Mouse (Mus musculus) lung, adult 2 months (tissue): Measurements from ENCODE around the gene Ttc22. TPM values are rescaled to one million over a fixed set of nuclear protein-coding genes. Genes with fewer than 3 reads are reported as not detected.

Experiments
- DNase-seq: peaks from one replicate; pipeline ENCODE4 v3.0.0; 2022
- H3K4me1 ChIP-seq: fragments of 200-500 bp; 2 replicates; pipeline ENCODE4 v1.6.1; 2011; ENCODE audit warnings: low read length; ENCODE audit not compliant: control insufficient read depth, insufficient read depth
- H3K4me3 ChIP-seq: fragments of 200-500 bp; replicated peaks from 2 replicates; pipeline ENCODE3; 2011; ENCODE audit warnings: low read depth, mild to moderate bottlenecking, control low read depth, low read length; ENCODE audit errors: extremely low read depth
- CTCF ChIP-seq: fragments of 200-500 bp; IDR thresholded peaks from 2 replicates; pipeline ENCODE4 v1.5.1; 2011; ENCODE audit warnings: mild to moderate bottlenecking, low read length, control low read depth; ENCODE audit not compliant: insufficient read depth
- POLR2A ChIP-seq: fragments of 200-500 bp; IDR thresholded peaks from 2 replicates; pipeline ENCODE4 v1.6.1; 2011; ENCODE audit warnings: low read depth, mild to moderate bottlenecking, control low read depth, low read length, borderline replicate concordance; ENCODE audit errors: extremely low read depth
- WGBS: fragments of 180-500 bp; shearing (Covaris S2); methylation state at CpG from one replicate; pipeline ENCODE4 v1.1.7; 2018; 5-methylcytosine and 5-hydroxymethylcytosine counted together
- polyA plus RNA-seq: library from polyadenylated mRNA; depleted of rRNA; stranded (reverse); fragments of >200 nt; gene quantifications from 2 replicates; pipeline ENCODE4 v1.2.3, GENCODE M21; 2012

Ttc22 gene
- polyA plus RNA-seq, 1 experiment: 8.2 TPM

- Histone ChIP-seq H3K4me1 (0 out of 2 replicates have a peak, but pooled peaks cover 3% of the 10 kb centered on the region), H3K4me3 (no peak overlapping the region)
- no peak for DNase-seq
- WGBS: 71% methylated on average over 9 of the region's 9 CpGs
- TF ChIP-seq POLR2A: no peak
- TF ChIP-seq CTCF: no peak
Measured at GRCm38 (mm10) chr4:106590871-106591270, 31.4 kb upstream of the Ttc22 start.

GRCm38 (mm10) chr4:106593636-106594035, 28.6 kb upstream of the Ttc22 start:
- no peak overlapping the region for H3K4me3 ChIP-seq
- TF ChIP-seq POLR2A (no peak), CTCF (peak; percentile 10; the same call in 1 of the 2 replicates)
- WGBS: 62% methylated on average over 7 of the region's 7 CpGs
- DNase-seq: no peak
- 0 out of 2 replicates have a peak, but pooled peaks cover 3% of the 10 kb centered on the region for H3K4me1 ChIP-seq

- Histone ChIP-seq H3K4me1 (no peaks in the 10 kb centered on the region), H3K4me3 (no peak overlapping the region)
- TF ChIP-seq CTCF (no peak; the same call in 1 of the 2 replicates), POLR2A (no peak)
- WGBS: 64% methylated on average over 3 of the region's 3 CpGs
- no peak for DNase-seq
Measured at GRCm38 (mm10) chr4:106596200-106596599, 26.0 kb upstream of the Ttc22 start.

- DNase-seq: no peak
- no peak for TF ChIP-seq CTCF
- TF ChIP-seq POLR2A: no peak
- Histone ChIP-seq H3K4me3 (no peak overlapping the region), H3K4me1 (no peaks in the 10 kb centered on the region)
- WGBS: 75% methylated on average over 9 of the region's 9 CpGs
Measured at GRCm38 (mm10) chr4:106597055-106597454, 25.2 kb upstream of the Ttc22 start.

GRCm38 (mm10) chr4:106597741-106598140, 24.5 kb upstream of the Ttc22 start:
- no peak overlapping the region for H3K4me3 ChIP-seq
- TF ChIP-seq CTCF (no peak), POLR2A (no peak)
- WGBS: 77% methylated on average over 4 of the region's 4 CpGs
- DNase-seq: no peak
- H3K4me1 ChIP-seq: no peaks in the 10 kb centered on the region

GRCm38 (mm10) chr4:106599415-106599814, 22.8 kb upstream of the Ttc22 start:
- H3K4me3 ChIP-seq: no peak overlapping the region
- no peaks in the 10 kb centered on the region for H3K4me1 ChIP-seq
- TF ChIP-seq POLR2A (no peak), CTCF (no peak)
- no peak for DNase-seq
- 45% methylated on average over 1 of the region's 1 CpGs for WGBS

- TF ChIP-seq POLR2A (no peak), CTCF (no peak)
- 66% methylated on average over 4 of the region's 4 CpGs for whole genome bisulfite sequencing
- DNase-seq: no peak
- H3K4me1 ChIP-seq: no peaks in the 10 kb centered on the region
- no peak overlapping the region for H3K4me3 ChIP-seq
Measured at GRCm38 (mm10) chr4:106600770-106601169, 21.5 kb upstream of the Ttc22 start.

- 41% methylated on average over 18 of the region's 18 CpGs for WGBS
- no peak overlapping the region for H3K4me3 ChIP-seq
Measured at GRCm38 (mm10) chr4:106606639-106607554, 15.3 kb upstream of the Ttc22 start.

GRCm38 (mm10) chr4:106607905-106608304, 14.3 kb upstream of the Ttc22 start:
- Histone ChIP-seq H3K4me3 (no peak overlapping the region), H3K4me1 (no peaks in the 10 kb centered on the region)
- TF ChIP-seq CTCF: no peak
- TF ChIP-seq POLR2A: no peak
- WGBS: 69% methylated on average over 1 of the region's 1 CpGs
- no peak for DNase-seq

More at GRCm38 (mm10) chr4:106606639-106607554, 15.3 kb upstream of the Ttc22 start:
- no peak for TF ChIP-seq CTCF
- no peak for TF ChIP-seq POLR2A
- no peak for DNase-seq
- H3K4me1 ChIP-seq: no peaks in the 10 kb centered on the region

- TF ChIP-seq POLR2A (no peak), CTCF (no peak)
- DNase-seq: no peak
- no peaks in the 10 kb centered on the region for H3K4me1 ChIP-seq
- no peak overlapping the region for H3K4me3 ChIP-seq
- WGBS: 78% methylated on average over 8 of the region's 8 CpGs
Measured at GRCm38 (mm10) chr4:106613105-106613504, 9.1 kb upstream of the Ttc22 start.
